Mouse (Mus musculus): ENCODE results near the gene Acsf3.

The Acsf3 gene

DNA sequence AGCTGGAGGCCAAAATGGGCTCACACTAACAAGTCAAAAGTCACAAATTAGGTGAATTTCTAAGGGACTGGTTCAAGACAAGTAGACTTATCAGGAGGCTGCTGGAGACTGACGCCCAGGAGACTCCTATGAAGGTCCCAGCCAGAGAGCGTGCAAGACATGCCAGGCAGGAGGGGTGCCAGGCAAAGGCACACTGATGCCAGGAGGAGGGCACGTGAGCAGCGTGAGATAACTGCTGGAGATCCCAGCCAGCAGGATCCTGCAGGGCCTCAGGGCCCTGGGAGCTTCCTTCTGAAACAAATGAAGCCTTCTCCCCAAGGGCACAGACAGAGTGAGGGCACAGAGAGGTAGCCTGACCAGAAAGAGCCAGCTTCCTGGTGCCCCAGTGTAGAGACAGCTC lies 32.6 kb downstream of the Acsf3 start:
- in situ Hi-C loops (cut with MboI, MseI): no loop called here

DNA sequence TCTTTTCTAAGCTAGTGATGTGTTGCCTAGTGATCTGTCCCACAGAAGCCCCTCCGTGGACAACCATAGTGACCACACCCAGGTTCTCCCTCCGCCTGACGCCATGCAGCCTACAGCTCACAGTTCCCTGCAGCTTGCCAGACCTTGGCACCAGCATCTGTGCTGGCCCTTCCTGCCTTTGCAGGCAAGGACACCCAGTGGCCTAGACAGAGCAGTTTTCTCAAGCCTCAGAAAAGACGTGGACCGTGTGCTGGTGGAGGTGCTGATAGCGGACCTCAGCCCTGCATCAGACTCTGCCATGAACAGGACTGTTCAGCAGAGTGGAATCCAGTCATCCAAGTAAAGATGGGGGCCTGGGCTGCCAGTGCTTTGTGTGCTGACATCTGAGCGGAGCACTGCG lies 35.1 kb downstream of the Acsf3 start:
- in situ Hi-C loops (cut with MboI, MseI): loop anchor here in 1 of 2 experiments (10.0 kb wide), 1 partner anchor 286 kb away; no protein-coding TSS in a partner anchor

DNA sequence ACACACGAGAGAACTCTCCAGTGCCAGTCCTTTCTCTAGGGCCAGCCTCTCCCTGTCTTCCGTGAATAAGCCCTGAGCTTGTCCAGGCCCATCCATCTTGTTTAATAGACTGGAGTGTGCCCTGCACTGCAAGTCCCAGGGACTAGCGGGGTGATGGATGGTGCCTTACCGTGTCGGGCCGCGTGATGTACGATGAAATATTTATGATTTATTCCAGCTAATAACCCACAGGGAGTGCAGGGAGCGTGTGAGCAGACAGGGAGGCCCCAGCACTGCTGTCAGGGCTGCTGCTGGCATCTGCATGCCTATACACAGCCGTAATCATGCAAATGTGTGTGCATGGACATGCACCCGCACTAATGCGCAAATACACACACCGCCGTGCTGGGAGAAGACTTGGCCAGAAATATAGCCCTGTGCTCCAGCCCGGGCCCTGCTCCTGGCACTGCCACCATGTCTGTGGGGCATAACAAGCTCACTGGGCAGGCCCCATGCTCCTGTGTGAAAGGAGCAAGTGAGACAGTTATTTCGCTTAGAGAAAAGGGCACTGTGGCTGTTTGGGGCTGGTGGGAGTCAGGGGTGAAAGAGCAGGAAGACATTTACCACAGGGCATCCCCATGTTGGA lies 36.7 kb downstream of the Acsf3 start:
- in situ Hi-C loops (cut with MboI, MseI): loop anchor here in 1 of 2 experiments (10.0 kb wide), 1 partner anchor 287 kb away; no protein-coding TSS in a partner anchor

DNA sequence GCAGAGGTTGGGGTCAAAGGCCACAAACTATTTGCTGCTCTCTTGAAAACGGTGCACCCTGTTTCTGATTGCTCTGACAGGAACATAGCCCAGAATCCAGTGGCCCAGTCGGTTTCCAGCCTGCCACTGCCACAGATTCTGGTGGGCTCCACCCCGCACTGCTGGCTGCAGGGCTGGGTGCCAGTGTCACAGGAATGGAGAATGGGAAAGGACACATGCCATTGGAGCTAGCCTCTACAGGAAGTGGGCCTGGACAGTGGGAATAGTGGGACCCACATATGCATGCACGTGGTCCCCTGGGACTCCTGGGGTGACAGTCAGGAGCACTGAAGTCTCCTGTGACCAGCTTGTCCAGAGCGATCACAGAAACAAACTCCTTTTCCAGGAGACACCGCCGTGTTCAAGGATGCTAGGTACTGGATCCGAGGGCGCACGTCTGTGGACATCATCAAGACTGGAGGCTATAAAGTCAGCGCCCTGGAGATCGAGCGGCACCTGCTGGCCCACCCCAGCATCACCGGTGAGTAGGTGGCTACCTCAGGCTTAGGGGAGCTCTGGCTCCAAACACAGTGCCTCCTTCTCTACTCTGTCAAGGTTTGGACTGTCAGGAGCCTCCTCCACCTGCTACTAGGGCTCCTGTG lies 37.4 kb downstream of the Acsf3 start:
- in situ Hi-C loops (cut with MboI, MseI): loop anchor here in 1 of 2 experiments (10.0 kb wide), 1 partner anchor 288 kb away; no protein-coding TSS in a partner anchor

DNA sequence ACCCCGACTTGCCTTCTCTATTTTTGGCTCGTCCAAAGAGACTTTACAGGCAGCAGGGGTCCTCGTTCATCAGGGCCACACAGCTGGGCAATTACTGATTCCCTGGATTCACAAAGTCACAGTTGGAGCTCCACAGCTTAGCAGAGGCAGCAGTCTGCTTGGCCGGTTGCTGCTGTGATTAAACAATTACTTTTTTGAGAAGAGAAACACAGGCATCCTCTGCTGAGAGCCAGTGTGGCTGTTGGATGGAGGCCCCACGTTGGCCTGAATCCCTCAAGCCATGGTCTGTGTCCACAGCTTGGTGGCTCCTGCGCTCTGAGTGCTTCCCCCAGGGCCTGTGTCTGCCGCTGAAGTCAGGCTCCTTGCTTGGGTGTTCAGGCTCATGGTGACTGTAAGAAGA lies 39.3 kb downstream of the Acsf3 start:
- in situ Hi-C loops (cut with MboI, MseI): loop anchor here in 1 of 2 experiments (10.0 kb wide), 1 partner anchor 290 kb away; no protein-coding TSS in a partner anchor

DNA sequence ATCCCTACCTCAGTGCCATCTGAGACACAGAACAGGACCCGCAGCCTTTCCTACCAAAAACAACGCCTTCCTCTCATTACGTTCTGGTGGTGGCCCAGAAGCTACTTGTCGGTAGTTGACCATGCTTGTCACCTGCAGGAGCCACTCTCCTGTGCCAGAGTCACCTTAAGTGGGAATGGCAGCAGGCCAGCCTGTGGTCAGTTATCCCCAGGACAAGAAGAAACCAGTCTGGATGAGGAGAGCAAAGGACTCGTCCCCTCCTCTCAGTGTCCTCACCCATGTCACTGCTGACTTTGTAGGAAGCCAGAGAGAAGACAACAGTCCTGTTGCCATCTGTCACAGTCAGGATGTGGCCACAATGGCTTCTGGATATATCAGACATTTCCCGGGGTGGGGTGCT lies 41.7 kb downstream of the Acsf3 start:
- in situ Hi-C loops (cut with MboI, MseI): loop anchor here in 1 of 2 experiments (10.0 kb wide), 1 partner anchor 292 kb away; no protein-coding TSS in a partner anchor

DNA sequence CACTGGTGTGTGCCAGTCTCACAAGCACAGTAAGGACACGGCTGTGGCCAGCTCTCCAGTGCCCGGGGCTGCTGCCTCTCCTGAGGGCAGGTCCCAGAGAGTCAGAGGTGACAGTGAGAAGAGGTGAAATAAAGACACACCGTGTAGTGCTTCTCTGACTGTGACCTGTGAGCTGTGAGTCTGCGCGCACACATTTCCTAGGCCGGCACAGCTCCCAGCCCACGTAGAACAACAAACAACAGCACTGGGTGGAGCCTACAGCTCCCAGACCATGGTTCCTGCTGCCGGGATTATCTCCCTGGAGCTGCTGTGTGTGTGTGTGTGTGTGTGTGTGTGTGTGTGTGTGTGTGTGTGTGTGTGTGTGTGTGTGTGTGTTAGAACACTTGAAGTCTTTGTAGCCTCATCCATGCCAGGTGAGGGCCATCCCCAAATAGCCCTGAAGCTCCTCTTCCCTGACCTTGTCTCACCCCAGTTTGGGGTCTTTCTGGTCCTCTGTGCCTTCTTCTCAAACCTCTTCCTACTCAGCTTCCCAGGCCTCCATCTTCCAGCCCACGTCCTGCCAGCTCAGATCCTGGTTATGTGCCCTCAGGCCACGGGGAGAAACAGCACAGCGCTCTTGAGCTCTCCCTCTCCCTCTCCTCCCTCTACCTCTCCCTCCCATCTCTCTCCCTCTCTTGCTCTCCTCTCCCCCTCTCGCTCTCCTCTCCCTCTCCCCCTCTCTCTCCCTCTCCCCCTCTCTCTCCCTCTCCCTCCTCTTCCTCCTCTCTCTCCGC lies 42.6 kb downstream of the Acsf3 start:
- in situ Hi-C loops (cut with MboI, MseI): loop anchor here in 1 of 2 experiments (10.0 kb wide), 1 partner anchor 293 kb away; no protein-coding TSS in a partner anchor

DNA sequence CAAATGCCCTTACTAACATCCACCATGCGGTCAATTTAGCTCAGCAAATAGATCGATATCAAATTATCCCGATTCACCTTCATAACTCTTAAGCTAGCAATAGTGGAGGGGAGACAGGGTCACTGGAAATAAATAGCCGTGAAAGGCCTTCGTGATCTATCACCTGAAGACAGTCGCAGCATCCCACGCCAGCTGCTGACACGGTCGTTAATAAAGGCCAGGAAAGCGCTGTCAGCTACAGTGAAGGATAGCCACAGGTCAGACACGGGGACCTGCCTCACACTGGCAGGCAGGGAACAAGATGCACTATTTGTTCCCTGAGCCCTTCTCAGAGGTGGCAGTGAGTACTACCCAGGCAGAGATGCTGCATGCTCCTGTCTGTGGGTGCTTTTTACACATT lies 44.5 kb downstream of the Acsf3 start:
- in situ Hi-C loops (cut with MboI, MseI): loop anchor here in 1 of 2 experiments (10.0 kb wide), 1 partner anchor 295 kb away; no protein-coding TSS in a partner anchor

DNA sequence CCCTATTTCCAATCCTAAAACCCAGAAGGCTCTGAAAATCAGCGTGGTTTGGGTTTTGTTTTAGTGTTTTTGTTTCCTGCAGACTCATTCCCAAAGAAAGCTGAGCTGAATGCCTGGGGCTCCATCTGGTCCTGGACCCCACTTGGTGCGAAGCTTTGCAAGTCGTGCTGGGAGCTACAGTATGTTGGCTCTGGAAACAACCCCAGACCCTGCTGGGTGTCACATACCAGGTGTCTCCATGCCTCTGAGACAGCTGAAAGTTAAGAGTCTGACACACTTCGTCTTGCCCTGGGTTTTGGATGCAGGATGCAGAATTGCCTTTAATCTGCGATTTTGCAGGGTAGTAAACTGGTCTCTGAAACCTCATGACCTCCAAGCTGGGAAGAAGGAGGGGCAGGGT lies 49.3 kb downstream of the Acsf3 start:
- in situ Hi-C loops (cut with MboI, MseI): no loop called here

DNA sequence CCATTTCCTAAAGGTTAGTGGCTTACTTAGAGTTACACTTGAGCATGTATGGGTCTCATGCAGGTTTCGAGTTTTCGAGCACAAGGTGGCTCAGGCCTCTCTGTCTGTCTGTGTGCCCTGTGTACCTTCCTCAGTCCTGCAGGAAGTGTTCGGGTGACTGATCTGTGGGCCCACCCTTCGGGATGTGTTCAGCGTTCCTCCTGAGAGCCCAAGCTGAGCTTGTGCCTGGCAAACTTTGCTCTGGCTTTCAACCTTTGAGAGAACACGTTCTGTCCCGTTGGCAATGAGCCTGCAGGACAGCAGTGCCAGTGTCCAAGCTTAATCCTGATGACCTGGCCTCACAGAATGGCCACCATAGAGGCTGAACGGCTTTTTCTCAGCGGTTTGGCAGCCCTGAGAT lies 49.7 kb downstream of the Acsf3 start:
- in situ Hi-C loops (cut with MboI, MseI): loop anchor here in 1 of 2 experiments (5.0 kb wide), 1 partner anchor 148 kb away; no protein-coding TSS in a partner anchor

DNA sequence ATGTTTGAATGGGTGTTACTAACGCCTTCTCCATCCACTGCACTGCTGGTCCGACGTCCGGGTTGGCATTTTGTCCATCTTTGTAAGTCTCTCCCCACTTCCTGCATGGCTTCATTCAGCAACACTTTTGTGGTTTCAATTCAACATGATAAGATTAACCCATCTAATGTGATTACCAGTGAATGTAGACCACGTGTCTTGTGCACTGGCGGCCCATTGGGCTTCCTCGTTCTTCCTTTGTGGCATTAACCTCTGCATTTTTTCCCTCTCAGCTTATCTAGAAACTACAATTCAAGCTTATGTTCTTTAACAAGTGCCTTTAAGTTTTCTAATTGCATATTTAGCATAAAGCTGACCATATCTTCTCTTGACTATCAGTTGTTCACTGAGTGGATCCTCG lies 50.1 kb downstream of the Acsf3 start:
- in situ Hi-C loops (cut with MboI, MseI): loop anchor here in 1 of 2 experiments (5.0 kb wide), 1 partner anchor 148 kb away; no protein-coding TSS in a partner anchor

DNA sequence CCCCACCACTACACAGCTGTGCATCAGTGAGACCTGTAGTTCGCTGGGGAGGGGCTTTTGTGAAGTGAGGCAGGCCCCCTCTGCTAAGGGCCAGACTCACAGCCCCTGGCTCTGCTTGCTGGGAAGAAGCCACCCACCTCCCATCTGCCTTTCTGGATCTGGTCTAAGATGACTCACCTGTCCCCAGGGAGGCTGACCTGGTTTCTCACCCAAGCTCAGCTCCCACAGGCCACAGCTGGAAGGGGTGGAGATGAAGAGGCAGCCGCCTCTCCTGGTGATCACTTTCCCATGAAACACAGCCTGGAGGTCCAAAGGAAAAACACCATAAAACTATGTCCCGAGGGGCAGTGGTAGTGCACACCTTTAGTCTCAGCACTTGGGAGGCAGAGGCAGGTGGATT lies 54.1 kb downstream of the Acsf3 start:
- in situ Hi-C loops (cut with MboI, MseI): loop anchor here in 1 of 2 experiments (5.0 kb wide), 1 partner anchor 152 kb away; no protein-coding TSS in a partner anchor

DNA sequence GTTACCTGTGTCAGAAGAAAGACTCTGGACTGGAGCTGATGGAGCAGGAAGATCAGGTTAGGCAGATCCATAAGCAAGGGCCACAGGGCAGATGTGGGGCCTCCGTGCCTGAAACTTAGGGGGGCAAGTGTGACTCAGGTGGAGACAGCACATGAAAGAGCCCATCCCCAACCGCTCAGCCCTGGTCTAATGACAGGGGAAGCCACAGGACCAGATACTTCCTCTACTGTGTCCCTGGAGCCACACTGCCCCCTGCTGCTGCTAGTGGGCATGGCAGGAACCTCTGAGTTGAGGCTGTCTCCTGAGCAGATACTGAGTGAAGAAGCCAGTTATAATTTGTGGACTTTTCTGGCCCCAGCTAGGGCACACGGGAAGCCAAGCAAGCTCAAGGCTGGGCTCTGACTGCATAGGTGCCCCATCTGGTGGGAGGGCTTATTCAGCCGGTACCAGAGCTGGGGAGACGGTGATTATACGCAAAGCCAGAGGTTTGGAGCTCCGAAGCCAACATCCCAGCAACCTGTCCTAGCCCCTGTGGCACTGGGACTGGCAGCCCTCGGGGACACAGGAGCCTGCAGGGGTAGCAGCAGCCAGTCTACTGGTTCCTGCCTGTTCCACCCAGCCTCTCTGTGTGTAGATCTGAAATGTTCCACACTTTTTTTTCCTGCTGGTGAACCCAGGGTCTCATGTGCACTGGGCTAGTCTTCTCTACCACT lies 55.2 kb downstream of the Acsf3 start:
- in situ Hi-C loops (cut with MboI, MseI): loop anchor here in 1 of 2 experiments (5.0 kb wide), 3 partner anchors 153 to 328 kb away; partner anchors contain the start of gene Pabpn1l

DNA sequence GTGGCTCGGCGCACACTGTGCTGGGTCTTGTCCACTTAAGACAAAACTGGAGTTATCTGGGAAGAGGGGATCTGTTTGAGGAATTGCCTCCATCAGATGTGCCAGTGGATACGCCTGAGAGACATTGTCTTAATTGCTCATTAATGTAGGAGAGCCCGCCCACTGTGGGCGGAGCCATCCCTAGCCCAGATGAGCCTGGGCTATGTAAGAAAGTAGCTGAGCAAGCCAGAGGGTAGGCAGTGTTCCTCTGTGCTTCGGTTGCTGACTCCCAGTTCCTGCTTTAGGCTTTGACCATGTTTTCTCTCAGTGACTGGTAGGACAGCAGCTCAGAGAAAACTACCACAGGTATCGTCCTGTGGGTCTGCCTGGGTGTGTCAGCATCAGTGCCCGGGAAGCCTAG lies 59.1 kb downstream of the Acsf3 start:
- in situ Hi-C loops (cut with MboI, MseI): loop anchor here in 1 of 2 experiments (5.0 kb wide), 3 partner anchors 157 to 332 kb away; partner anchors contain the start of gene Pabpn1l

DNA sequence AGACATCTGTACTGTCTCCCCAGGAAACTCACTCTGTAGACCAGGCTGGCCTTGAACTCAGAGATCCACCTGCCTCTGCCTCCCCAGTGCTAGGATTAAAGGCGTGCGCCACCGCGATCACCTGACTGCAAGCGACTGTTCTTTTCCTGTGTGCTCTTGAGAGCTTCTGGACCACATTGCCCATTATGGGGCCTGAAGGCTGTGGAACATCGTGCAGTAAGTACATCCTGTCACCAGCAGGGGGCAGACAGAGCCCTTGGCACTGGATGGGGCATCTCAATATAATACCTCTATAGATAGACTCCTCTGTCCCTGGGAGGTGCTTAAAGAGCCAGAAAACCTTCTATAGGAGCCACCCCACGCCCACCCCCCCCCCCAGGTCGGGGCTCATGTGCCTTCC lies 59.7 kb downstream of the Acsf3 start:
- in situ Hi-C loops (cut with MboI, MseI): loop anchor here in 1 of 2 experiments (5.0 kb wide), 3 partner anchors 158 to 333 kb away; partner anchors contain the start of gene Pabpn1l

DNA sequence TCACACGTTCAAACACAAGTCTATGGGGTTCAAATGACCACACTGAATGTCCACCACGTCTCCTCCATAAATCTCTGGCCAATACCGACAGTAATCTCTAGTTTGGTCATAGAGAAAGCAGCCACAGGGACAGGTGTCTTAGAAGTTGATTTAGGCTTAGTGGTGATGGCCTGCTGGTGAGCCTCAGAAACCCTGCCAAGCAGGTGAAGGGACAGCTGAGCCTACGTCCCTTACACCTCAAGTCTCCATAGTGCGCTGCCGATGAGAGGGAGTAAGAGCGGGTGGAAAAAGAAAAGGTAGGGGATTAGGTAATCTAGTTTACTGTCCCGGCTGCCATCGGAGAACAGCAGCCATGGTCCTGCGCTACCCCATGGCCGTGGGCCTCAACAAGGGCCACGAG lies 60.9 kb downstream of the Acsf3 start:
- in situ Hi-C loops (cut with MboI, MseI): no loop called here

DNA sequence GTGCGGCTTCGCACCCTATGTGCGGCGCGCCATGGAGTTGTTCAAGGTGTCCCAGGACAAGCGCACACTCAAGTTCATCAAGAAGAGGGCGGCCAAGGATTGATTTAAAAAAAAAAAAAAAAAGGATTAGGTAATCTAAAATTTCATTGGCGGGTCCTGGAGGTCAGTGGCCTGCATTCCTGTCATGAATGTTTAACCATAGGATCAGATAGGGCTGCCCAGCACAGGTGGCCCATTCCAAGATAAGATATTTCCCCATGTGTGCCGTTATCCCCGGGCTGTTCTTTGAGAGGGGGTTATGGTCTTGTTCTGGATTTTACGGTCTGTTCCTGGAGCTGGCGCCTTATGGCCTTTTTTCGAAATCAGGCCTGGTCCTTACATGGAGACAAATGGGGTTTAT lies 61.4 kb downstream of the Acsf3 start:
- in situ Hi-C loops (cut with MboI, MseI): no loop called here

DNA sequence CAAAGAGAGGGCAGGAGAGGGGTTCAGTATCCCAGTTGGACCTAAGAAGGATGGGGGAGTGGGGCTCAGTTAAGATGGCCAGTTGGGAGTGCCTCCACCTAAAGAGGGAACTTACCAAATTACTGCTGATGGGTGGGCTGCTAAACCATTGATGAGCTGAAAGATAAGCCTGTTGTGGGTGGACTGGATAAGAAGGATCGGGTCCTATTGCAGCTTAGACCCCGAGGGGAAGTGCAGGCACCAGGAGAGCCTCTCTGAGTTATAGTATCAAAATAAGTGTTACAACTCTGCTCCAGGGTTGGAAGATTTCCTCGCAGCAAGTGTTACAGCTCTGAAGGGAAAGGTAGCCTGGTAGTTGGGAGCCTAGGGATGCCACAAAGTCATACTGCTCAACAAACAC lies 68.9 kb downstream of the Acsf3 start:
- in situ Hi-C loops (cut with MboI, MseI): no loop called here

DNA sequence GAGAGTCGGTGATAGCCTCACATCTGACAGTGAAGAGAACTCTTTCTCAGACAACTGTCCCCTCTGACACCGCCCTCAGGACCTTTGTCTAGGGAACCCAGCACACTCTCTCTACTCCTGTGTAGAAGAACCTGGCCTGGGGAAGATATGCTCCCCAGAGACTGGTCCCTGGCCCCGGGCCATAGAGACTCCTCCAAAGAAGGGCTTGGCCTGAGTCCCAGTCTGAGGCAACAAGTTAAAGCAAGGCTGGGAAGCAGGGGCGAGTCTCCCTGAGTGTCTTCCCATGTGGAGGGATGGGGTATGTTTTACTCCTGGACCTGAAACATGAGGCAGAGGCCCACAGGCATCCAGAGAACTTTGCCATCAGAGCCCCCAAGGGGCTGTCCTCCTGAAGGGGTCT lies 70.4 kb downstream of the Acsf3 start:
- in situ Hi-C loops (cut with MboI, MseI): no loop called here

DNA sequence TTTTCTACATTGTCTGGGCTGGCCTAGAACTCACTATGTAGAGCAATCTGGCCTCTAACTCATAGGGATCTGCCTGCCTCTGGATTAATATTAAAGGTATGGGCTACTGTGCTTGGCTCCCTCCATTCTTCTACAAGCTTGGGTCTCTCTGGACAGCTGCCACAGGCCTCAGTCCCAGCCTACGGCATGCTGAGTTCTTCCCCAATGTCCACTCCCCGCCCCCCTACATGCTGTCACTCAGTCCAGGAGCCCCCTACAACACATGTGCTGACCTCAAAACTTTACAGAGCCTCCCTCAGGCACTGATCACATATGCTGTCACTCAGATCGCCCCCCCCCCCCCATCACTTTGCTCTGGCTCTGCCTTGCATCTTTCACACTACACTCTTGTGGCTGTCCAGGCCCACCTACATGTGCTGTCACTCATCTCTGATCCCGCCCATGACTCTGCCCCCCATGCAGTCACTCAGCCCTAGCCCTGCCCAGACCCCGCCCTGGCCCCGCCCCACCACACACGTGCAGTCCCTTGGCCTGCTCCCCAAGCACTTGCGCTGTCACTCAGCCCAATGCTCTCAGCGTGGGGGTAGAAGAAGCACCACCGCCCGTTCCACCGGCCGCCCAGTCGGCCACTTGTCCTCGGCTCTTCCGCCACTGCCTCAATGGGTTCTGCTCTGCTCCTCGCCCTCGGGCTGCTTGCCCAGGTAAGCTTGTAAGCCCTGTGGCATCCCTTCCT lies 72.7 kb downstream of the Acsf3 start, which contains the start of gene Cdh15:
TSS of gene Cdh15 (plus strand) at position 138 of the 733 bp plus-strand sequence.
- in situ Hi-C loops (cut with MboI, MseI): no loop called here
